Mouse (Mus musculus): ENCODE data around the gene Pm20d1. TPM values are rescaled to one million over a fixed set of nuclear protein-coding genes. Genes with fewer than 3 reads are reported as not detected.
A peak's percentile ranks its signal among the peaks of the same experiment; 100 is the strongest.

The Pm20d1 gene
- not detected in 2 replicates for polyA plus RNA-seq (2012)

GRCm38 (mm10) chr1:131797202-131797909, at the start of gene Pm20d1:
Gene Pm20d1, plus strand, starts transcription at chr1:131797381.
- no peak for TF ChIP-seq GATA1 (IDR thresholded peaks at IDR 0.05; ENCODE audit: low read length)

GRCm38 (mm10) chr1:131747761-131748160, 49.4 kb upstream of the Pm20d1 start:
- no peak for TF ChIP-seq GATA1 (IDR thresholded peaks at IDR 0.05; ENCODE audit: low read length)

GRCm38 (mm10) chr1:131748636-131749035, 48.5 kb upstream of the Pm20d1 start:
- no peak for TF ChIP-seq GATA1 (IDR thresholded peaks at IDR 0.05; ENCODE audit: low read length)

GRCm38 (mm10) chr1:131749706-131750545, 47.3 kb upstream of the Pm20d1 start:
- no peak for TF ChIP-seq GATA1 (IDR thresholded peaks at IDR 0.05; ENCODE audit: low read length)

- TF ChIP-seq GATA1 (IDR thresholded peaks at IDR 0.05; ENCODE audit: low read length): no peak
These were observed 45.8 kb upstream of the Pm20d1 start for GRCm38 (mm10) chr1:131751181-131751890.

GRCm38 (mm10) chr1:131751891-131752311, 45.3 kb upstream of the Pm20d1 start:
- no peak for TF ChIP-seq GATA1 (IDR thresholded peaks at IDR 0.05; ENCODE audit: low read length)

GRCm38 (mm10) chr1:131754212-131754829, 42.9 kb upstream of the Pm20d1 start:
- TF ChIP-seq GATA1 (IDR thresholded peaks at IDR 0.05; ENCODE audit: low read length): peak; percentile 79

- no peak for TF ChIP-seq GATA1 (IDR thresholded peaks at IDR 0.05; ENCODE audit: low read length)
These were observed 42.3 kb upstream of the Pm20d1 start for GRCm38 (mm10) chr1:131754916-131755315.

GRCm38 (mm10) chr1:131757211-131757610, 40.0 kb upstream of the Pm20d1 start:
- TF ChIP-seq GATA1 (IDR thresholded peaks at IDR 0.05; ENCODE audit: low read length): no peak

- no peak for TF ChIP-seq GATA1 (IDR thresholded peaks at IDR 0.05; ENCODE audit: low read length)
These were observed 38.4 kb upstream of the Pm20d1 start for GRCm38 (mm10) chr1:131758796-131759195.

- TF ChIP-seq GATA1 (IDR thresholded peaks at IDR 0.05; ENCODE audit: low read length): no peak
These were observed 37.3 kb upstream of the Pm20d1 start for GRCm38 (mm10) chr1:131759667-131760427.

GRCm38 (mm10) chr1:131760428-131760820, 36.8 kb upstream of the Pm20d1 start:
- TF ChIP-seq GATA1 (IDR thresholded peaks at IDR 0.05; ENCODE audit: low read length): no peak

- no peak for TF ChIP-seq GATA1 (IDR thresholded peaks at IDR 0.05; ENCODE audit: low read length)
These were observed 35.9 kb upstream of the Pm20d1 start for GRCm38 (mm10) chr1:131761079-131761831.

- TF ChIP-seq GATA1 (IDR thresholded peaks at IDR 0.05; ENCODE audit: low read length): no peak
These were observed 33.5 kb upstream of the Pm20d1 start for GRCm38 (mm10) chr1:131763683-131764082.
